Mouse (Mus musculus) heart, postnatal 0 days (tissue): Measurements from ENCODE around the gene Spag9.

Source experiments
- CTCF ChIP-seq: IDR thresholded peaks from 2 replicates; pipeline ENCODE4 v1.5.1; 2016; ENCODE audit warnings: antibody characterized with exemption, control low read depth, low read depth
- EP300 ChIP-seq: IDR thresholded peaks from 2 replicates; pipeline ENCODE4 v1.6.1; 2016; ENCODE audit warnings: antibody characterized with exemption, low read depth

DNA sequence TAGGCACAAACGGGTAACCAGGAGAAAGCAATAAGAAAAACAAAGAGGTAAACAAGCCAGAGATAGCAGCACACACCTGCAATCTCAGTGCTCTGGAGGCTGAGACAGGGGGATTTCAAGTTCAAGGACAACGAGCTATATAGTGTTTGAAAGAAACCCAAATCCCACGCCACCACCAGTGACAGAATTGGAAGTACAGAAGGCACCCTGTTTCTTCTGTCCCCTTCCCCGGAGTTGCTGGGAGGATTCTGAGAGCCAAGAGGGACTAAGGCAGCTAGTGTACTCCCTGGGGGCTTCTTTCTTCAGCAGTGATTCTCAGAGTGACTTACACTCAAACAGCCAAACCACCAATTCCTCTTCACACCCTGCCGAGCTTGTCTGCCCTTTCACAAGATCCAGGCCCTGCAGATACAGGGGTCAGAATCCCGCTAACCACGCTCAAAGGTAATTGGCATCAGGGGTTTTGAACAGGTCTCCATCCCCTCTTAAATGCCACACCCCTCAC, 164.1 kb downstream of the Spag9 start:
- TF ChIP-seq CTCF (no peak), EP300 (no peak)
